Mouse (Mus musculus): Measurements from ENCODE around the gene Satb2. TPM values are rescaled to one million over a fixed set of nuclear protein-coding genes. Genes with fewer than 3 reads are reported as not detected.

Satb2 gene
- polyA plus RNA-seq, 1 experiment = 0.16 TPM

DNA sequence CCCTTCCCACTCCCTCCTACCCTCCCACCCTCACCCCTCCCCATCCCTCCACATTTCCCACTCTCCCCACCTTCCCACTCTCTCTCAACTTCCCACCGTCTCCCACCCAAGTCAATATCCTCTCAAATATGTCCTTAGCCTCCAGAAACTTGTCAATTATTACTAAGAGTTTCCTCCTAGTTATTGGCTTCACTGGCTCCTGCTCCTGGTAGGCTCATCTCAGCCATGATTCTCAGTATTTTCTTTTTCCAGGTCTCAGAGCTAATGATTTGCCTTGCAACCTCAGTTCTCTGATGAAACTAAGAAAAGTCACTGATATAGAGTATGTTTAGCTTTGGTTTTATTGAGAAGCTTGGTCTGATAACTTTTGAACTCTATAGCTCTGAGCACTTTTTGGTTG lies 214.2 kb downstream of the Satb2 start:
- H3K4me3 ChIP-seq (ENCODE audit: control insufficient read depth, insufficient read depth, low read length) = no peak overlapping the region
- no peaks in the 10 kb centered on the region for H3K4me1 ChIP-seq (replicated peaks; ENCODE audit: control insufficient read depth, insufficient read depth, low read length)
- TF ChIP-seq POLR2A (IDR thresholded peaks at IDR 0.05; ENCODE audit: control insufficient read depth, extremely low read depth, insufficient read depth, low read length, poor library complexity) = no peak
- no peak for TF ChIP-seq CTCF (IDR thresholded peaks at IDR 0.05; ENCODE audit: borderline replicate concordance, control insufficient read depth, extremely low read depth, insufficient read depth, low read length, poor library complexity)
- no peaks in the 10 kb centered on the region for H3K36me3 ChIP-seq (ENCODE audit: control insufficient read depth, insufficient read depth, low read length)
- H3K27me3 ChIP-seq (ENCODE audit: control insufficient read depth, insufficient read depth, low read length) = no peaks in the 10 kb centered on the region
- no peak overlapping the region for H3K27ac ChIP-seq (ENCODE audit: control insufficient read depth, insufficient read depth, low read length)
- no peak for DNase-seq
- WGBS = 95% methylated on average over 1 of the region's 1 CpGs

DNA sequence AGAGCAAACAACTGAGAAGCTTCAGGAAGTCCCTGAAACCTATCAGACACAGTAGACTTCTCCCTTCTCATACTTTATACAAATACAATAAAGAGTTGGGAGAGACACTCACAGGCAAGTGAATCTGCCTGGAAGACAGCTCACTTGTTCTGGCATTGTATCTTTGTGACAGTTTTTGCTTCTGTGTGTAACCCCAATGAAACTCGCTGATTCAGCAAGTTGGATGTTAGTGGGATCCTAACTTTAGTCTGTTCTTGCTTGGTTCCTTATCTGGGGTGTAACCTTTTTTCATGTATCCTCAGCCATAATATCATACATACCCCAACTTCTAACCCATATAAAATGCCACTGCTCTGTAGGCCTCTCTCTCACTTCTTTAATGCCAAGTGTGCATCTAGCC lies 216.9 kb downstream of the Satb2 start:
- TF ChIP-seq CTCF (IDR thresholded peaks at IDR 0.05; ENCODE audit: borderline replicate concordance, control insufficient read depth, extremely low read depth, insufficient read depth, low read length, poor library complexity) (no peak), POLR2A (IDR thresholded peaks at IDR 0.05; ENCODE audit: control insufficient read depth, extremely low read depth, insufficient read depth, low read length, poor library complexity) (no peak)
- no peaks in the 10 kb centered on the region for H3K4me1 ChIP-seq (replicated peaks; ENCODE audit: control insufficient read depth, insufficient read depth, low read length)
- H3K27me3 ChIP-seq (ENCODE audit: control insufficient read depth, insufficient read depth, low read length) = no peaks in the 10 kb centered on the region
- WGBS = 93% methylated on average over 1 of the region's 1 CpGs
- H3K27ac ChIP-seq (ENCODE audit: control insufficient read depth, insufficient read depth, low read length) = no peak overlapping the region
- no peaks in the 10 kb centered on the region for H3K36me3 ChIP-seq (ENCODE audit: control insufficient read depth, insufficient read depth, low read length)
- no peak for DNase-seq
- no peak overlapping the region for H3K4me3 ChIP-seq (ENCODE audit: control insufficient read depth, insufficient read depth, low read length)

- TF ChIP-seq POLR2A (IDR thresholded peaks at IDR 0.05; ENCODE audit: control insufficient read depth, extremely low read depth, insufficient read depth, low read length, poor library complexity) (no peak), CTCF (IDR thresholded peaks at IDR 0.05; ENCODE audit: borderline replicate concordance, control insufficient read depth, extremely low read depth, insufficient read depth, low read length, poor library complexity) (no peak)
- 61% methylated on average over 1 of the region's 1 CpGs for WGBS
- H3K36me3 ChIP-seq (ENCODE audit: control insufficient read depth, insufficient read depth, low read length) = no peaks in the 10 kb centered on the region
- DNase-seq = no peak
- H3K27ac ChIP-seq (ENCODE audit: control insufficient read depth, insufficient read depth, low read length) = no peak overlapping the region
- no peaks in the 10 kb centered on the region for H3K27me3 ChIP-seq (ENCODE audit: control insufficient read depth, insufficient read depth, low read length)
- H3K4me3 ChIP-seq (ENCODE audit: control insufficient read depth, insufficient read depth, low read length) = no peak overlapping the region
- H3K4me1 ChIP-seq (replicated peaks; ENCODE audit: control insufficient read depth, insufficient read depth, low read length) = no peaks in the 10 kb centered on the region
Observed at GRCm38 (mm10) chr1:56753283-56753682, 225.2 kb downstream of the Satb2 start.

- Histone ChIP-seq H3K4me3 (ENCODE audit: control insufficient read depth, insufficient read depth, low read length) (no peak overlapping the region), H3K27ac (ENCODE audit: control insufficient read depth, insufficient read depth, low read length) (no peak overlapping the region), H3K27me3 (ENCODE audit: control insufficient read depth, insufficient read depth, low read length) (no peaks in the 10 kb centered on the region), H3K36me3 (ENCODE audit: control insufficient read depth, insufficient read depth, low read length) (no peaks in the 10 kb centered on the region), H3K4me1 (replicated peaks; ENCODE audit: control insufficient read depth, insufficient read depth, low read length) (no peaks in the 10 kb centered on the region)
- DNase-seq = no peak
- WGBS = 88% methylated on average over 2 of the region's 2 CpGs
- TF ChIP-seq POLR2A (IDR thresholded peaks at IDR 0.05; ENCODE audit: control insufficient read depth, extremely low read depth, insufficient read depth, low read length, poor library complexity) (no peak), CTCF (IDR thresholded peaks at IDR 0.05; ENCODE audit: borderline replicate concordance, control insufficient read depth, extremely low read depth, insufficient read depth, low read length, poor library complexity) (no peak)
Observed at GRCm38 (mm10) chr1:56750693-56751092, 227.8 kb downstream of the Satb2 start.

DNA sequence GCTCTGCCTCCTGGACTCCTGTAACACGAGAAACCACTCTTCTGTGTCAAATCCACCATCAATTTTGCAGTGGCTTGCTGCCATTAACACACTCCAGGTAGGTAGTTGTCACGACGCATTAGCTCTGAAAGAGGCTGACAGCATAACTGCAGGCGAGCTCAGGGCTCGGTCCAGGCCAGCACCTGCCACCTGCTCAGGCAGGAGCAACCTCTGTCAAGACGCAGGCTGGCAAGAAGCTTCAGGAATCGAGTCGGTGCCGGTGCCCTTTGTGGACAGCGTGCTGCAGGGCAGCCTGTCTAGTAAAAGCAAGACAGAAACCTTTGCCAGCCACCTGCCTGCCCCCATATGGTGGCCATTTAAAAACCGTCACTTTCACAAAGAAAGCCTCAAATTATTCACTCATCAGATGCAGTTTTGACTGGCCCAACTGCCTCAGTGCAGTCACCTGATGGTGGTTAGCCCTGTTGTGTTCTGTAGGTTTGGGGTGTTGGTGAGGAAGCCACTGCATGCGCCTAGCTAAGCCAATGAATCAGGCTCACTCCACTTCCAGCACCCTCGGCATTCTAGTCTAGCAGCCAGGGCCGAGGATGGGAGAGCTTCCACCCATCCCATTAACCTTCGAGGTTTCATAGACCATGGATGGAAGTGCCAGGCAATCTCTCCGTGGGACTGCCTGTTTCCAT lies 228.7 kb downstream of the Satb2 start:
- 90% methylated on average over 16 of the region's 16 CpGs for WGBS
- H3K4me1 ChIP-seq (replicated peaks; ENCODE audit: control insufficient read depth, insufficient read depth, low read length) = no peaks in the 10 kb centered on the region
- no peaks in the 10 kb centered on the region for H3K27me3 ChIP-seq (ENCODE audit: control insufficient read depth, insufficient read depth, low read length)
- H3K4me3 ChIP-seq (ENCODE audit: control insufficient read depth, insufficient read depth, low read length) = no peak overlapping the region
- no peak overlapping the region for H3K27ac ChIP-seq (ENCODE audit: control insufficient read depth, insufficient read depth, low read length)
- no peaks in the 10 kb centered on the region for H3K36me3 ChIP-seq (ENCODE audit: control insufficient read depth, insufficient read depth, low read length)
- no peak for DNase-seq
- no peak for TF ChIP-seq POLR2A (IDR thresholded peaks at IDR 0.05; ENCODE audit: control insufficient read depth, extremely low read depth, insufficient read depth, low read length, poor library complexity)
- no peak for TF ChIP-seq CTCF (IDR thresholded peaks at IDR 0.05; ENCODE audit: borderline replicate concordance, control insufficient read depth, extremely low read depth, insufficient read depth, low read length, poor library complexity)

- no peaks in the 10 kb centered on the region for H3K27me3 ChIP-seq (ENCODE audit: control insufficient read depth, insufficient read depth, low read length)
- TF ChIP-seq CTCF (IDR thresholded peaks at IDR 0.05; ENCODE audit: borderline replicate concordance, control insufficient read depth, extremely low read depth, insufficient read depth, low read length, poor library complexity) (no peak), POLR2A (IDR thresholded peaks at IDR 0.05; ENCODE audit: control insufficient read depth, extremely low read depth, insufficient read depth, low read length, poor library complexity) (no peak)
- H3K4me3 ChIP-seq (ENCODE audit: control insufficient read depth, insufficient read depth, low read length) = no peak overlapping the region
- no peaks in the 10 kb centered on the region for H3K36me3 ChIP-seq (ENCODE audit: control insufficient read depth, insufficient read depth, low read length)
- DNase-seq = no peak
- WGBS = 93% methylated on average over 11 of the region's 11 CpGs
- no peak overlapping the region for H3K27ac ChIP-seq (ENCODE audit: control insufficient read depth, insufficient read depth, low read length)
- H3K4me1 ChIP-seq (replicated peaks; ENCODE audit: control insufficient read depth, insufficient read depth, low read length) = no peaks in the 10 kb centered on the region
Observed at GRCm38 (mm10) chr1:56748876-56749493, 229.5 kb downstream of the Satb2 start.
